Mouse (Mus musculus): ENCODE results near the gene Dck. TPM values are rescaled to one million over a fixed set of nuclear protein-coding genes. Genes with fewer than 3 reads are reported as not detected.

Gene Dck
- total RNA-seq, 2 experiments from 2014 or later = 11.9 to 15.7 TPM

GRCm38 (mm10) chr5:88790675-88791074, 25.9 kb downstream of the Dck start:
- DNase-seq (ENCODE audit: low spot score in 2 of 2) = no peak

GRCm38 (mm10) chr5:88791256-88792245, 26.8 kb downstream of the Dck start:
- no peak for DNase-seq (ENCODE audit: low spot score in 2 of 2)

GRCm38 (mm10) chr5:88793676-88794075, 28.9 kb downstream of the Dck start:
- no peak for DNase-seq (ENCODE audit: low spot score in 2 of 2)

GRCm38 (mm10) chr5:88795910-88796584, 31.3 kb downstream of the Dck start:
- DNase-seq (ENCODE audit: low spot score in 2 of 2) = no peak

- no peak for DNase-seq (ENCODE audit: low spot score in 2 of 2)
Observed at GRCm38 (mm10) chr5:88796588-88796987, 31.8 kb downstream of the Dck start.

GRCm38 (mm10) chr5:88797121-88797520, 32.3 kb downstream of the Dck start:
- no peak for DNase-seq (ENCODE audit: low spot score in 2 of 2)

- no peak for DNase-seq (ENCODE audit: low spot score in 2 of 2)
Observed at GRCm38 (mm10) chr5:88805616-88806015, 40.8 kb downstream of the Dck start.

- no peak for DNase-seq (ENCODE audit: low spot score in 2 of 2)
Observed at GRCm38 (mm10) chr5:88806278-88806677, 41.5 kb downstream of the Dck start.

GRCm38 (mm10) chr5:88807342-88807741, 42.5 kb downstream of the Dck start:
- DNase-seq (ENCODE audit: low spot score in 2 of 2) = no peak

GRCm38 (mm10) chr5:88813188-88813587, 48.4 kb downstream of the Dck start:
- DNase-seq (ENCODE audit: low spot score in 2 of 2) = no peak

- no peak for DNase-seq (ENCODE audit: low spot score in 2 of 2)
Observed at GRCm38 (mm10) chr5:88814552-88814951, 49.8 kb downstream of the Dck start.

- no peak for DNase-seq (ENCODE audit: low spot score in 2 of 2)
Observed at GRCm38 (mm10) chr5:88821542-88821941, 56.7 kb downstream of the Dck start.

- DNase-seq (ENCODE audit: low spot score in 2 of 2) = no peak
Observed at GRCm38 (mm10) chr5:88824838-88825237, 60.0 kb downstream of the Dck start.

GRCm38 (mm10) chr5:88829835-88830571, 65.2 kb downstream of the Dck start:
- DNase-seq (ENCODE audit: low spot score in 2 of 2) = no peak

- DNase-seq (ENCODE audit: low spot score in 2 of 2) = no peak
Observed at GRCm38 (mm10) chr5:88830880-88831279, 66.1 kb downstream of the Dck start.

- no peak for DNase-seq (ENCODE audit: low spot score in 2 of 2)
Observed at GRCm38 (mm10) chr5:88831935-88832334, 67.1 kb downstream of the Dck start.

Other genes with a start within 250 kb of the Dck start
- under 1 TPM; 0.28 to 0.45 TPM for gene Jchain, start 237.1 kb upstream of the Dck start, total RNA-seq (2021)
- gene Utp3, start 210.5 kb upstream of the Dck start, total RNA-seq (2021) = 10 to 100 TPM; 37.4 to 39.1 TPM
- 10 to 100 TPM; 48.8 to 49.6 TPM for gene Rufy3, start 200.0 kb upstream of the Dck start, total RNA-seq (2021)
- gene Grsf1, start 88.8 kb upstream of the Dck start, total RNA-seq (2021) = 100 to 1,000 TPM; 141 to 146 TPM
- 10 to 100 TPM; 42.6 to 44.1 TPM for gene Mob1b, start 44.1 kb upstream of the Dck start, total RNA-seq (2021)
- 10 to 100 TPM; 23.3 to 45.1 TPM for gene Slc4a4, start 121.8 kb downstream of the Dck start, total RNA-seq (2021)

All from adrenal gland, postnatal 4 days (tissue).